Mouse (Mus musculus) MEL (cell line): ENCODE results near the gene Osbpl11. TPM values are rescaled to one million over a fixed set of nuclear protein-coding genes. Genes with fewer than 3 reads are reported as not detected.
"Not testable (repeated sequence)": the region's sequence is repeated elsewhere in the genome, so short reads cannot be mapped to it uniquely, and the experiment has no call there.

Experiments
- DNase-seq: peaks from one replicate; pipeline ENCODE4 v3.0.0; 2011; ENCODE audit warnings: low read depth, low spot score
- H3K27ac ChIP-seq: 2 replicates; pipeline ENCODE4 v1.5.1; 2012; ENCODE audit warnings: low read depth, mild to moderate bottlenecking, control low read depth, low read length, moderate library complexity; ENCODE audit not compliant: control insufficient read depth
- H3K27me3 ChIP-seq, 2 experiments: fragments of 150-350 bp in 1 of 2; sonication (generic) in 1 of 2; 2 replicates each; pipeline ENCODE4 v1.6.1; 2012; ENCODE audit warnings: low read length in 2 of 2, mild to moderate bottlenecking in 2 of 2, improper control_type of control experiment in 1 of 2, moderate library complexity in 1 of 2; ENCODE audit not compliant: insufficient read depth in 2 of 2, control insufficient read depth in 1 of 2
- H3K36me3 ChIP-seq, 2 experiments: 2 replicates each; pipeline ENCODE4 v1.6.1; 2012 to 2014; ENCODE audit warnings: low read length in 2 of 2, improper control_type of control experiment in 1 of 2, inconsistent platforms in 1 of 2, mild to moderate bottlenecking in 1 of 2; ENCODE audit not compliant: insufficient read depth in 2 of 2, control insufficient read depth in 1 of 2
- H3K4me1 ChIP-seq, 2 experiments: fragments of 150-350 bp in 1 of 2; sonication (generic) in 1 of 2; 2 replicates each; pipeline ENCODE4 v1.6.1; 2012; ENCODE audit warnings: low read length in 2 of 2, improper control_type of control experiment in 1 of 2, mild to moderate bottlenecking in 1 of 2; ENCODE audit not compliant: insufficient read depth in 2 of 2, control insufficient read depth in 1 of 2
- H3K4me3 ChIP-seq, 2 experiments: fragments of 150-350 bp in 1 of 2; sonication (generic) in 1 of 2; 2 replicates each; pipeline ENCODE4 v1.5.1; 2012; ENCODE audit warnings: low read depth in 2 of 2, low read length in 2 of 2, mild to moderate bottlenecking in 2 of 2, moderate library complexity in 2 of 2, control low read depth in 1 of 2, improper control_type of control experiment in 1 of 2; ENCODE audit not compliant: control insufficient read depth in 1 of 2, insufficient read depth in 1 of 2
- H3K79me2 ChIP-seq: 2 replicates; pipeline ENCODE4 v1.6.1; 2012; ENCODE audit warnings: mild to moderate bottlenecking, low read length, moderate library complexity; ENCODE audit not compliant: control insufficient read depth, poor library complexity, insufficient read depth
- H3K9ac ChIP-seq: 2 replicates; pipeline ENCODE4 v1.6.1; 2012; ENCODE audit warnings: low read depth, mild to moderate bottlenecking, control low read depth, low read length, moderate library complexity; ENCODE audit not compliant: control insufficient read depth, poor library complexity, severe bottlenecking
- H3K9me3 ChIP-seq: fragments of 150-350 bp; sonication (generic); replicated peaks from 2 replicates; pipeline ENCODE4 v1.6.1; 2012; ENCODE audit warnings: mild to moderate bottlenecking, low read length, improper control_type of control experiment, moderate library complexity; ENCODE audit not compliant: insufficient read depth
- CHD1 ChIP-seq: IDR thresholded peaks from 2 replicates; pipeline ENCODE4 v1.6.1; 2012; ENCODE audit warnings: low read depth, mild to moderate bottlenecking, inconsistent platforms, low read length, improper control_type of control experiment
- CTCF ChIP-seq, 3 experiments: IDR thresholded peaks in 2 of 3; conservative IDR thresholded peaks in 1 of 3; 2 replicates each; pipeline ENCODE4 v1.5.1; 2011 to 2012; ENCODE audit warnings: low read length in 3 of 3, low read depth in 2 of 3, mild to moderate bottlenecking in 2 of 3, improper control_type of control experiment in 1 of 3, inconsistent platforms in 1 of 3, mixed read lengths in 1 of 3, moderate library complexity in 1 of 3; ENCODE audit not compliant: control insufficient read depth in 1 of 3, insufficient read depth in 1 of 3, poor library complexity in 1 of 3, severe bottlenecking in 1 of 3
- ELF1 ChIP-seq: IDR thresholded peaks from 2 replicates; pipeline ENCODE4 v1.6.1; 2014; ENCODE audit warnings: low read depth, mild to moderate bottlenecking, inconsistent platforms, low read length, improper control_type of control experiment, moderate library complexity
- KAT2A ChIP-seq: conservative IDR thresholded peaks from 2 replicates; pipeline ENCODE4 v1.6.1; 2012; ENCODE audit warnings: low read depth, low read length, improper control_type of control experiment, inconsistent platforms
- MAFK ChIP-seq: IDR thresholded peaks from 2 replicates; pipeline ENCODE4 v1.6.1; 2011; ENCODE audit warnings: low read depth, mild to moderate bottlenecking, low read length, improper control_type of control experiment, borderline replicate concordance
- MAZ ChIP-seq: IDR thresholded peaks from 2 replicates; pipeline ENCODE4 v1.6.1; 2012; ENCODE audit warnings: low read depth, mild to moderate bottlenecking, inconsistent platforms, low read length, improper control_type of control experiment
- MYB ChIP-seq: IDR thresholded peaks from 2 replicates; pipeline ENCODE4 v1.6.1; 2011; ENCODE audit warnings: mild to moderate bottlenecking, low read depth, low read length, improper control_type of control experiment
- NELFE ChIP-seq: IDR thresholded peaks from 2 replicates; pipeline ENCODE4 v1.6.1; 2011; ENCODE audit warnings: low read depth, low read length, improper control_type of control experiment
- NRF1 ChIP-seq: IDR thresholded peaks from 2 replicates; pipeline ENCODE4 v1.6.1; 2014; ENCODE audit warnings: low read depth, mild to moderate bottlenecking, inconsistent platforms, low read length, improper control_type of control experiment, moderate library complexity; ENCODE audit not compliant: poor library complexity, insufficient read depth, severe bottlenecking
- POLR2AphosphoS2 ChIP-seq: IDR thresholded peaks from 2 replicates; pipeline ENCODE4 v1.6.1; 2011; ENCODE audit warnings: low read length, improper control_type of control experiment
- POLR2AphosphoS5 ChIP-seq: IDR thresholded peaks from 2 replicates; pipeline ENCODE4 v1.6.1; 2012; ENCODE audit warnings: low read depth, borderline replicate concordance, mild to moderate bottlenecking, inconsistent platforms, low read length, moderate library complexity, mixed read lengths
- SIN3A ChIP-seq: IDR thresholded peaks from 2 replicates; pipeline ENCODE4 v1.6.1; 2012; ENCODE audit warnings: low read length, improper control_type of control experiment, inconsistent platforms
- USF2 ChIP-seq, 2 experiments: IDR thresholded peaks; 2 replicates each; pipeline ENCODE4 v1.6.1; 2011 to 2012; ENCODE audit warnings: improper control_type of control experiment in 2 of 2, low read length in 2 of 2, borderline replicate concordance in 1 of 2, inconsistent platforms in 1 of 2, low read depth in 1 of 2, mild to moderate bottlenecking in 1 of 2; ENCODE audit not compliant: insufficient read depth in 1 of 2
- ZKSCAN1 ChIP-seq: IDR thresholded peaks from 2 replicates; pipeline ENCODE4 v1.6.1; 2012; ENCODE audit warnings: low read depth, mild to moderate bottlenecking, inconsistent platforms, low read length, improper control_type of control experiment, moderate library complexity
- ZNF384 ChIP-seq: IDR thresholded peaks from 2 replicates; pipeline ENCODE4 v1.6.1; 2012; ENCODE audit warnings: low read depth, mild to moderate bottlenecking, inconsistent platforms, low read length, improper control_type of control experiment
- polyA plus RNA-seq, 2 experiments: library from polyadenylated mRNA; stranded (reverse) in 1 of 2; unstranded in 1 of 2; fragments of >175 nt in 1 of 2; fragments of >200 nt in 1 of 2; gene quantifications; 2 replicates each; pipeline versions ENCODE4 v1.2.1 to v1.2.4; 2012; ENCODE audit warnings: low replicate concordance in 2 of 2, low read depth in 1 of 2; ENCODE audit not compliant: insufficient read length in 2 of 2, insufficient read depth in 1 of 2, missing spikeins in 1 of 2
- total RNA-seq: library from RNA; depleted of rRNA; stranded (reverse); fragments of 300-350 nt; gene quantifications from 2 replicates; pipeline ENCODE4 v1.2.3, GENCODE M21; 2012

Osbpl11 gene
- total and polyA plus RNA-seq, 3 experiments: 6.9 to 10.3 TPM; not detected in 1

DNA sequence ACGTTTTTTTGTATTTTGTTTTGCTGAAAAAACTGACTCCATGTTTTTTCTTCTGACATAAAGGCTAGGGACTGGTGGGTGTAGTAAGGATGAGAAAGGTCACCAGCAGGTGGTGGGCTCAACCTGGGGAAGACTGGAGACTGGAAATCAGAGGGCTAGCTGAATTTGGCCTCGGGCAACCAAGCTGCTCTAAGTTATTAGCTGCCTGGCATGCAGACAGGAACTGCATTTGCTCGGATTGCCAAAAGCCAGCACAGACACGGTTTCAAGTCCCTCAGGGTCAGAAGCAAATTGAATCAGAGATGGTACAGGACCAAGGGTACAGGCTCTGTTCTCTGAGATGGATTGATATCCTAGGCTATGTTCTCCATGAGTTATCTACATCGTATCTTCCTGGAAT is 11.7 kb upstream of the Osbpl11 start:
- peaks cover 0 to 2% of the 10 kb centered on the region in 2 experiments; a peak in 2 of 4 replicates for H3K36me3 ChIP-seq
- no peaks in the 10 kb centered on the region for H3K27me3 ChIP-seq
- no peak overlapping the region for H3K27ac ChIP-seq
- no peak overlapping the region for H3K9ac ChIP-seq
- no peak for TF ChIP-seq USF2 (IDR thresholded peaks at IDR 0.05; ENCODE audit: borderline replicate concordance in 1 of 2, insufficient read depth in 1 of 2, low read depth in 1 of 2, low read length in 2 of 2)
- no peaks in the 10 kb centered on the region for H3K79me2 ChIP-seq
- no peak for DNase-seq
- no peaks in the 10 kb centered on the region for H3K9me3 ChIP-seq
- H3K4me1 ChIP-seq: peaks cover 0 to 6% of the 10 kb centered on the region in 2 experiments
- no peak overlapping the region for H3K4me3 ChIP-seq

DNA sequence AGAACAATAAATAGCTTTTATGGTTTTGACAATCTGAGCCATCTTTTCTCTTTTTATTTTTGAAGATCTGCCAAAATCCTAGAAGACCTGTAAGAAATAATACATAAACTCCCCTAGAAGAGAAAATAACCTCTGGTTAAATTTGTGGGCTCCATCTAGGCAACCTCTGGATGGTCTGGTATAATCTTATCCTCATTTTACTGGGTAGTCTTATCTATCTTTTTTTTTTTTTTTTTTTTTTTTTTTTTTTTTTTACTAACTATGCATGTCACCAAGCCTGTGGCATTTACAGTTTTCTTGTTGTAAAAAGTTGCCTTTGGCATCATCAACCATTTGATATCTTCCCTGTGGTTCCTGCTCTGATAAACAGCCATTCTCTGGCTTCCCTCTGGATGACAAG is 10.2 kb upstream of the Osbpl11 start:
- H3K27me3 ChIP-seq: no peaks in the 10 kb centered on the region
- H3K79me2 ChIP-seq: no peaks in the 10 kb centered on the region
- no peak overlapping the region for H3K27ac ChIP-seq
- H3K9me3 ChIP-seq: no peaks in the 10 kb centered on the region
- H3K9ac ChIP-seq: no peak overlapping the region
- no peak overlapping the region for H3K4me3 ChIP-seq
- H3K36me3 ChIP-seq: peaks cover 0 to 3% of the 10 kb centered on the region in 2 experiments; a peak in 2 of 4 replicates
- no peak for DNase-seq
- TF ChIP-seq CTCF (IDR thresholded peaks at IDR 0.05 in 2 of 3, conservative IDR thresholded peaks at IDR 0.05 in 1 of 3; ENCODE audit: control insufficient read depth in 1 of 3, insufficient read depth in 1 of 3, low read depth in 2 of 3, low read length in 3 of 3, poor library complexity in 1 of 3, severe bottlenecking in 1 of 3) (no peak), ZNF384 (peak; percentile 65), POLR2AphosphoS5 (no peak), ELF1 (no peak)
- peaks cover 2 to 7% of the 10 kb centered on the region in 2 experiments for H3K4me1 ChIP-seq

DNA sequence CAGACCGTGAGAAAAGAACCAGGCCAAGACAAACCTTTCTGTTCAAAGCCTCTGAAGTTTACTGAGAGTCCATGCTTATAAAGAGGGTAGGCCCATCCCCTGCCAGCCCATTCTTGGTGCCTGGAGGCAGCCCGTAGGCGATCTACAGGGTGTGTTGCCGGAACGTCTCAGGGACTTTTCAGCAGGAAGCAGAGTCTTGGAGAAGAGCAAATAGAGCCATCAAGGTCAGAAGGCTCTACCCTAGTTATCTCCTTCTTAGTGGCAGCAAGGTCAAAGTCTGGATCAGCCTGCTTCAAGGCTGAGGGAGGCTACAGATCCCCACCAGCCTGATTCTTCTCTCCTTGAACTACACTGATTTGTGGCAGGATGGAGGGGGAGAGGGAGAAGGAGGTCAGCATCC is 8.0 kb upstream of the Osbpl11 start:
- not testable (repeated sequence) for H3K79me2 ChIP-seq, H3K4me3 ChIP-seq, H3K27ac ChIP-seq

DNA sequence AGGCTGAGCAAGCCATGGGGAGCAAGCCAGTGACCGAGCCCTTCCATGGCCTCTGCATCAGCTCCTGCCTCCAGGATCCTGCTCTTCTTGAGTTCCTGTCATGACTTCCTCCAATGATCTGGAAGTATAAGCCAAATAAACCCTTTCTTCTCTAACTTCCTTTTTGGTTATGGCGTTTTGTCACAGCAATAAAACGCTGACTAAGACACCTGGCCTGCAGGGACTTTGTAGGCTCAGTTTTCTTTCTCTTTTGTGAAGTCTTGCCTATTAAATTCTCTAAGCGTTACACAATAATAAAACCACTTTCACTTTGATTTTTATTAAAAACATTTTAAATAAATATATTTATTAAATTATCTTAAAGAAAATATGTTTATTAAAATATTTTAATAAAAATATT is 7.1 kb upstream of the Osbpl11 start:
- Histone ChIP-seq H3K9ac (no peak overlapping the region), H3K79me2 (no peaks in the 10 kb centered on the region)
- no peak for TF ChIP-seq MYB
- no peak for TF ChIP-seq MAZ
- TF ChIP-seq NELFE: no peak
- no peak for TF ChIP-seq CHD1
- no peak for TF ChIP-seq ZKSCAN1
- no peak for TF ChIP-seq KAT2A
- TF ChIP-seq SIN3A: no peak
- TF ChIP-seq NRF1: no peak
- no peak for TF ChIP-seq POLR2AphosphoS2
- TF ChIP-seq MAFK: no peak
- no peak for TF ChIP-seq CTCF (IDR thresholded peaks at IDR 0.05 in 2 of 3, conservative IDR thresholded peaks at IDR 0.05 in 1 of 3; ENCODE audit: control insufficient read depth in 1 of 3, insufficient read depth in 1 of 3, low read depth in 2 of 3, low read length in 3 of 3, poor library complexity in 1 of 3, severe bottlenecking in 1 of 3)
- no peak for TF ChIP-seq ZNF384
- TF ChIP-seq, all 39 proteins: peak for 0
- Histone ChIP-seq H3K36me3 (peaks cover 0 to 3% of the 10 kb centered on the region in 2 experiments; a peak in 2 of 4 replicates), H3K4me3 (no peak overlapping the region), H3K27ac (no peak overlapping the region), H3K27me3 (peaks cover 0 to 1% of the 10 kb centered on the region in 2 experiments; a peak in 1 of 4 replicates), H3K4me1 (peaks cover 2 to 3% of the 10 kb centered on the region in 2 experiments; a peak in 3 of 4 replicates), H3K9me3 (no peaks in the 10 kb centered on the region)
- DNase-seq: no peak

More for the DNA sequence above, 8.0 kb upstream of the Osbpl11 start:
- H3K9me3 ChIP-seq, H3K9ac ChIP-seq, DNase-seq, H3K36me3 ChIP-seq, H3K4me1 ChIP-seq, H3K27me3 ChIP-seq: not testable (repeated sequence)
